Mouse (Mus musculus) adrenal gland, adult 2 months (tissue): ENCODE measurements around the gene Gm10392. TPM values are rescaled to one million over a fixed set of nuclear protein-coding genes. Genes with fewer than 3 reads are reported as not detected.
"Not testable (repeated sequence)": the region's sequence is repeated elsewhere in the genome, so short reads cannot be mapped to it uniquely, and the experiment has no call there.

Experiments used
- DNase-seq: peaks from one replicate; pipeline ENCODE4 v3.0.0; 2021
- long read RNA-seq: library from polyadenylated mRNA; stranded (forward); transcript quantifications from one replicate; pipeline ENCODE4 v2.0.0, GENCODE M21; 2021
- polyA plus RNA-seq: library from polyadenylated mRNA; depleted of rRNA; stranded (reverse); fragments of >200 nt; gene quantifications from 2 replicates; pipeline ENCODE4 v1.2.3, GENCODE M21; 2012; rRNA removed
- total RNA-seq, 2 experiments: library from RNA; stranded (reverse); gene quantifications; 2 replicates each; pipeline ENCODE4 v1.2.3; 2021

Gm10392 gene
- total RNA-seq = not detected
- polyA plus RNA-seq = 0.08 TPM in 1 of 2 replicates, not detected in the other
- long read RNA-seq = 0 reads

- no peak for DNase-seq
These were observed at the start of gene Gm10392 for GRCm38 (mm10) chr11:77519043-77519442. Gene Gm10392, minus strand, starts transcription at chr11:77519198.

- no peak for DNase-seq
These were observed 26.3 kb upstream of the Gm10392 start for GRCm38 (mm10) chr11:77545261-77545660.

- no peak for DNase-seq
These were observed 13.3 kb upstream of the Gm10392 start for GRCm38 (mm10) chr11:77532202-77532846.

GRCm38 (mm10) chr11:77530862-77531261, 11.9 kb upstream of the Gm10392 start:
- no peak for DNase-seq

- no peak for DNase-seq
These were observed 10.6 kb upstream of the Gm10392 start for GRCm38 (mm10) chr11:77529644-77530043.

- not testable (repeated sequence) for DNase-seq
These were observed 9.4 kb upstream of the Gm10392 start for GRCm38 (mm10) chr11:77528420-77528819.

GRCm38 (mm10) chr11:77525804-77526486, 6.9 kb upstream of the Gm10392 start:
- no peak for DNase-seq

GRCm38 (mm10) chr11:77520601-77521529, 1.9 kb upstream of the Gm10392 start:
- DNase-seq = no peak

GRCm38 (mm10) chr11:77518051-77518798, 773 bp downstream of the Gm10392 start:
- peak; percentile 60 for DNase-seq

GRCm38 (mm10) chr11:77516553-77517425, 2.2 kb downstream of the Gm10392 start:
- no peak for DNase-seq

GRCm38 (mm10) chr11:77515637-77516552, 3.1 kb downstream of the Gm10392 start, which contains the start of gene Trp53i13:
Gene Trp53i13, minus strand, starts transcription at chr11:77515980.
- no peak for DNase-seq

- DNase-seq = peak; percentile 96
These were observed 4.0 kb downstream of the Gm10392 start, which contains the start of gene Abhd15 for GRCm38 (mm10) chr11:77514832-77515636. Gene Abhd15, plus strand, starts transcription at chr11:77515121.

- DNase-seq = no peak
These were observed 4.6 kb downstream of the Gm10392 start for GRCm38 (mm10) chr11:77514281-77514831.

GRCm38 (mm10) chr11:77513811-77514170, 5.2 kb downstream of the Gm10392 start:
- peak; percentile 54 for DNase-seq

GRCm38 (mm10) chr11:77512891-77513810, 5.8 kb downstream of the Gm10392 start:
- peak; percentile 93 for DNase-seq

- DNase-seq = no peak
These were observed 7.7 kb downstream of the Gm10392 start for GRCm38 (mm10) chr11:77511336-77511735.
